Mouse (Mus musculus) kidney, postnatal 0 days (tissue): ENCODE data around the gene Kif18a. TPM values are rescaled to one million over a fixed set of nuclear protein-coding genes. Genes with fewer than 3 reads are reported as not detected.

Experiments
- ATAC-seq: fragments of 200-750 bp; cut with Nextera tagmentation; replicated peaks from 2 replicates; pipeline ENCODE4 v1.8.0; 2017; ENCODE audit warnings: low read depth, moderate number of reproducible peaks, moderate TSS enrichment, moderate library complexity; ENCODE audit not compliant: low FRiP score
- DNase-seq: peaks from one replicate; pipeline ENCODE4 v3.0.0-alpha.2; 2016; ENCODE audit warnings: low spot score
- H3K27ac ChIP-seq: fragments of 300-500 bp; sonication (generic); 2 replicates; pipeline ENCODE4 v1.5.1; 2014; ENCODE audit warnings: mild to moderate bottlenecking
- H3K27me3 ChIP-seq: fragments of 300-500 bp; sonication (generic); 2 replicates; pipeline ENCODE4 v1.6.1; 2014; ENCODE audit warnings: low read length, mixed read lengths; ENCODE audit not compliant: insufficient read depth
- H3K36me3 ChIP-seq: fragments of 300-500 bp; sonication (generic); 2 replicates; pipeline ENCODE4 v1.6.1; 2014; ENCODE audit warnings: low read length, mixed read lengths; ENCODE audit not compliant: insufficient read depth
- H3K4me1 ChIP-seq: fragments of 300-500 bp; sonication (generic); replicated peaks from 2 replicates; pipeline ENCODE4 v1.6.1; 2014; ENCODE audit warnings: antibody characterized with exemption, low read length, mixed read lengths; ENCODE audit not compliant: insufficient read depth
- H3K4me2 ChIP-seq: fragments of 300-500 bp; sonication (generic); 2 replicates; pipeline ENCODE4 v1.6.1; 2014; ENCODE audit warnings: mild to moderate bottlenecking, low read length, moderate library complexity, mixed read lengths
- H3K4me3 ChIP-seq: fragments of 300-500 bp; sonication (generic); replicated peaks from 2 replicates; pipeline ENCODE4 v1.5.1; 2014; ENCODE audit warnings: low read depth, low read length
- H3K9ac ChIP-seq: fragments of 300-500 bp; sonication (generic); 2 replicates; pipeline ENCODE4 v1.6.1; 2014; ENCODE audit warnings: low read depth, low read length
- H3K9me3 ChIP-seq: fragments of 300-500 bp; sonication (generic); replicated peaks from 2 replicates; pipeline ENCODE4 v1.6.1; 2016; ENCODE audit warnings: low read length, inconsistent platforms, mixed read lengths
- CTCF ChIP-seq: IDR thresholded peaks from 2 replicates; pipeline ENCODE4 v1.5.1; 2016; ENCODE audit warnings: antibody characterized with exemption, low read depth, mild to moderate bottlenecking, moderate library complexity
- WGBS: fragments of 180-500 bp; shearing (Covaris S2); extraction: QIAGEN DNeasy Blood & Tissue Kit; methylation state at CpG from one replicate; pipeline ENCODE4 v1.1.7; 2014; 5-methylcytosine and 5-hydroxymethylcytosine counted together
- polyA plus RNA-seq: library from polyadenylated mRNA; unstranded; fragments of >200 nt; fragmentation: Nextera tagmentation; extraction: Ambion mirVana; gene quantifications from 2 replicates; pipeline ENCODE4 v1.2.1, GENCODE M21; 2015

The Kif18a gene
- polyA plus RNA-seq, 1 experiment from 2014 or later: 9.5 TPM

DNA sequence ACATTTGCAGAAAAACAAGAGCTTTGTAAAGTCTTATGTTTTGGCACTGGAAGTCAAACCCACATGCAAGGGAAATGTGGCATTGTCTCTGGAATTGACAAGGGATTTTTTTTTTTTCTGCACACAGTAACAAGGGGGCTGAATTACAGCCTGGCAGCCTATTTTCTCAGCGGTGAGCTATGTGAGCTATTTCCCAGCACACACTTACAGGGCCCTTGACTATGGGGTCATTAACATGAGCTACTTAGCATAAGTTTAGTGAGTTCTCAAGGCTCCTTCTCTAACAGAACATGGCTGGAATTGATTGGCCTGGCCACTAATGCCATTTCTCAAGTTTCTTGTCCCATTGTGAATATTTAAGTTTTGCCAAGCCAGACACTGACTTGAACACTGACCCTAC lies 109.4 kb downstream of the Kif18a start:
- DNase-seq (no peak), ATAC-seq (no peak)
- WGBS: 18% methylated on average over 1 of the region's 1 CpGs
- no peak overlapping the region for H3K27ac ChIP-seq
- no peaks in the 10 kb centered on the region for H3K9me3 ChIP-seq
- H3K27me3 ChIP-seq: no peaks in the 10 kb centered on the region
- H3K36me3 ChIP-seq: no peaks in the 10 kb centered on the region
- H3K4me1 ChIP-seq: no peaks in the 10 kb centered on the region
- no peak for TF ChIP-seq CTCF
- H3K9ac ChIP-seq: no peak overlapping the region
- no peak overlapping the region for H3K4me3 ChIP-seq
- H3K4me2 ChIP-seq: no peak overlapping the region

Other genes with a start within 250 kb of the Kif18a start
- gene Mettl15, start within 50 bp of the Kif18a start, polyA plus RNA-seq: 11.5 and 11.9 TPM in 2 replicates